Mouse (Mus musculus): ENCODE data around the gene Gm13084. TPM values are rescaled to one million over a fixed set of nuclear protein-coding genes. Genes with fewer than 3 reads are reported as not detected.

Gene Gm13084
- total RNA-seq (2023), result not detected in 4 replicates

DNA sequence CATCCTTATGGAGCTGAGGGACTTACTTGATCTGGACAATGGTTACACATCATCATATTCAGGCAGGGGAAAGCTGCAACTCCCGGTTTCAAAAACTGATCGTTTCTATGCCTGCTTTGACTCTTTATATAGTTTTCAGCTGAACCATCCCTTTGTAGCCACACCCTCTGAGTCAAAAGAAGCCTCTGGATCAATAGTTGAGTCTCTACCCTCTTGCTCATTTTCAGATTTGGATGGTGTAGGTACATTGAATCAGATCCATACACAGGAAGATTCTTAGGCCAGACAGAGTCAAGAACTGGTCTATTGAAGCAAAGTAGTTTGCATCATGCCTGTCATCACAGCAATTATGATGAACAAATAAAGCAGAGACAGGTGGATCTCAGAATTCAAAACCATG lies at the start of gene Gm13084:
TSS of gene Gm13084 (minus strand) at position 101 of the 400 bp plus-strand sequence.

DNA sequence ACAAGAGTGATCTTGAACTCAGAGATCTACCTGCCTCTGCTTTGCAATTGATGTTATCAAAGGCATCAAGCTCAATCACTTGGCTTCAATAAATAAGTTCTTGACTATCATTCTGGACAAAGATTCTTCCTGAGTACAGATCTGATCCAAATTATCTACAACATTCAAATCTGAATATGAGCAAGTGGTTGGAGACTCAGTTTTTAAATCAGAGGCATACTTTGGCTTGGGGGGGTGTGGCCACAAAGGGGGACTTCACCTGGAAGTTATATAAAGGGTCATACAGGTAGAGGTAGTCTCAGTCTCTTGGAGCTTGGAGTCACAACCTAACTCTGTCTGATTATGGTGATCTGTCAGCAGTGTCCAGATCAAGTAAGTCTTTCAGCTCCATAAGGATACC lies 30.3 kb upstream of the Gm13084 start, which contains the start of gene Gm13103:
TSS of gene Gm13103 (plus strand) at position 301 of the 400 bp plus-strand sequence.

DNA sequence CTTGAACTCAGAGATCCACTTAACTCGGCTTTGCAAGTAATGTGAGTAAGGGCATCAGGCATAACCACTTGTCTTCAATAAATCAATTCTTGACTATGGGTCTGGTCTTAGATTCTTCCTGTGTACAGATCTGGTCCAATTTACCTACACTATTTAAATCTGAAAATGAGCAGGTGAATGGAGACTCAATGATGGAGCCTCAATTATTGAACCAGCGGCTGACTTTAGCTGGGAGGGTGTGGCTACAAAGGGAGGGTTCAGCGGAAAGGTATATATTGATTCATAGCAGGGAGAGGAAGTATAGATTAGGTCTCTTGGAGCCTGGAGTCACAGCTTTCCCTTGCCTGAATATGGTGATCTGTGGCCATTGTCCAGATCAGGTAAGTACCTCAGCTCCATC lies 26.8 kb downstream of the Gm13084 start, which contains the start of gene Gm13023:
TSS of gene Gm13023 (plus strand) at position 301 of the 400 bp plus-strand sequence.

Other genes starting within 250 kb of the Gm13084 start
- gene Gm13083, start 201.1 kb downstream of the Gm13084 start, total RNA-seq (2023), result not detected in 4 replicates
- gene Gm13088, start 158.8 kb downstream of the Gm13084 start, total RNA-seq (2023), result not detected in 4 replicates
- gene Gm13089, start 113.4 kb downstream of the Gm13084 start, total RNA-seq (2023), result not detected in 4 replicates
- not detected in 4 replicates for gene Gm13078, start 96.6 kb downstream of the Gm13084 start, total RNA-seq (2023)
- gene Gm13023, start 26.7 kb downstream of the Gm13084 start, total RNA-seq (2023), result not detected in 4 replicates
- not detected in 4 replicates for gene Gm13103, start 30.4 kb upstream of the Gm13084 start, total RNA-seq (2023)
- gene Pramef6, start 84.3 kb upstream of the Gm13084 start, total RNA-seq (2023), result not detected in 4 replicates
- not detected in 4 replicates for gene Pramef25, start 134.9 kb upstream of the Gm13084 start, total RNA-seq (2023)
- not detected in 4 replicates for gene Gm13101, start 150.9 kb upstream of the Gm13084 start, total RNA-seq (2023)
- not detected in 4 replicates for gene Pramef17, start 178.3 kb upstream of the Gm13084 start, total RNA-seq (2023)
- gene Pramel4, start 243.0 kb upstream of the Gm13084 start, total RNA-seq (2023), result not detected in 4 replicates

Measured in B cell, adult 62 days (primary cell).